Mouse (Mus musculus): ENCODE results near the gene Lep. TPM values are rescaled to one million over a fixed set of nuclear protein-coding genes. Genes with fewer than 3 reads are reported as not detected.
A peak's percentile ranks its signal among the peaks of the same experiment; 100 is the strongest.

The Lep gene
- polyA plus RNA-seq, 1 experiment from 2014 or later: not detected

- Histone ChIP-seq H3K27me3 (replicated peaks; ENCODE audit: control insufficient read depth, insufficient read depth, low read length) (no peaks in the 10 kb centered on the region), H3K4me3 (ENCODE audit: low read depth, low read length) (no peak overlapping the region), H3K36me3 (ENCODE audit: control insufficient read depth, insufficient read depth, low read length) (no peaks in the 10 kb centered on the region), H3K9me3 (replicated peaks; ENCODE audit: control insufficient read depth, low read length) (no peaks in the 10 kb centered on the region), H3K27ac (ENCODE audit: low read depth, low read length) (no peak overlapping the region), H3K4me1 (ENCODE audit: control insufficient read depth, insufficient read depth, low read length) (no peaks in the 10 kb centered on the region), H3K4me2 (ENCODE audit: low read length) (no peak overlapping the region), H3K9ac (ENCODE audit: low read length) (no peak overlapping the region)
- no peak for DNase-seq (ENCODE audit: low spot score)
- ATAC-seq: no peak
- WGBS: 77% methylated on average over 4 of the region's 4 CpGs
Observed at GRCm38 (mm10) chr6:29072258-29072657, 12.2 kb downstream of the Lep start.

GRCm38 (mm10) chr6:29073462-29074132 lies 13.6 kb downstream of the Lep start:
- no peaks in the 10 kb centered on the region for H3K36me3 ChIP-seq (ENCODE audit: control insufficient read depth, insufficient read depth, low read length)
- no peaks in the 10 kb centered on the region for H3K9me3 ChIP-seq (replicated peaks; ENCODE audit: control insufficient read depth, low read length)
- no peaks in the 10 kb centered on the region for H3K27me3 ChIP-seq (replicated peaks; ENCODE audit: control insufficient read depth, insufficient read depth, low read length)
- H3K4me3 ChIP-seq (ENCODE audit: low read depth, low read length): no peak overlapping the region
- 66% methylated on average over 11 of the region's 11 CpGs for WGBS
- no peaks in the 10 kb centered on the region for H3K4me1 ChIP-seq (ENCODE audit: control insufficient read depth, insufficient read depth, low read length)
- no peak overlapping the region for H3K9ac ChIP-seq (ENCODE audit: low read length)
- no peak overlapping the region for H3K27ac ChIP-seq (ENCODE audit: low read depth, low read length)
- DNase-seq (ENCODE audit: low spot score): no peak
- no peak overlapping the region for H3K4me2 ChIP-seq (ENCODE audit: low read length)
- no peak for ATAC-seq

GRCm38 (mm10) chr6:29074133-29074469 lies 14.1 kb downstream of the Lep start:
- Histone ChIP-seq H3K9ac (ENCODE audit: low read length) (no peak overlapping the region), H3K27me3 (replicated peaks; ENCODE audit: control insufficient read depth, insufficient read depth, low read length) (no peaks in the 10 kb centered on the region), H3K36me3 (ENCODE audit: control insufficient read depth, insufficient read depth, low read length) (no peaks in the 10 kb centered on the region), H3K9me3 (replicated peaks; ENCODE audit: control insufficient read depth, low read length) (no peaks in the 10 kb centered on the region), H3K4me1 (ENCODE audit: control insufficient read depth, insufficient read depth, low read length) (no peaks in the 10 kb centered on the region), H3K27ac (ENCODE audit: low read depth, low read length) (no peak overlapping the region), H3K4me2 (ENCODE audit: low read length) (no peak overlapping the region), H3K4me3 (ENCODE audit: low read depth, low read length) (no peak overlapping the region)
- ATAC-seq (no peak), DNase-seq (ENCODE audit: low spot score) (no peak)

- Histone ChIP-seq H3K36me3 (ENCODE audit: control insufficient read depth, insufficient read depth, low read length) (no peaks in the 10 kb centered on the region), H3K9ac (ENCODE audit: low read length) (no peak overlapping the region), H3K4me3 (ENCODE audit: low read depth, low read length) (no peak overlapping the region), H3K4me1 (ENCODE audit: control insufficient read depth, insufficient read depth, low read length) (no peaks in the 10 kb centered on the region; the same call in 1 of the 2 replicates), H3K27me3 (replicated peaks; ENCODE audit: control insufficient read depth, insufficient read depth, low read length) (no peaks in the 10 kb centered on the region), H3K27ac (ENCODE audit: low read depth, low read length) (peak overlapping the region; percentile 35; the same call in 1 of the 2 replicates), H3K9me3 (replicated peaks; ENCODE audit: control insufficient read depth, low read length) (no peaks in the 10 kb centered on the region), H3K4me2 (ENCODE audit: low read length) (no peak overlapping the region)
- peak; percentile 81 for ATAC-seq
- DNase-seq (ENCODE audit: low spot score): peak; percentile 83
- WGBS: 55% methylated on average over 4 of the region's 4 CpGs
Observed at GRCm38 (mm10) chr6:29079291-29079690, 19.3 kb downstream of the Lep start.

- H3K4me2 ChIP-seq (ENCODE audit: low read length): no peak overlapping the region
- H3K36me3 ChIP-seq (ENCODE audit: control insufficient read depth, insufficient read depth, low read length): no peaks in the 10 kb centered on the region
- H3K27me3 ChIP-seq (replicated peaks; ENCODE audit: control insufficient read depth, insufficient read depth, low read length): no peaks in the 10 kb centered on the region
- DNase-seq (ENCODE audit: low spot score): no peak
- no peaks in the 10 kb centered on the region; the same call in 1 of the 2 replicates for H3K4me1 ChIP-seq (ENCODE audit: control insufficient read depth, insufficient read depth, low read length)
- 78% methylated on average over 10 of the region's 10 CpGs for WGBS
- H3K4me3 ChIP-seq (ENCODE audit: low read depth, low read length): no peak overlapping the region
- no peak for ATAC-seq
- no peak overlapping the region for H3K27ac ChIP-seq (ENCODE audit: low read depth, low read length)
- H3K9ac ChIP-seq (ENCODE audit: low read length): no peak overlapping the region
- H3K9me3 ChIP-seq (replicated peaks; ENCODE audit: control insufficient read depth, low read length): no peaks in the 10 kb centered on the region
Observed at GRCm38 (mm10) chr6:29081826-29082363, 21.9 kb downstream of the Lep start.

GRCm38 (mm10) chr6:29082776-29083354 lies 22.8 kb downstream of the Lep start:
- H3K4me1 ChIP-seq (ENCODE audit: control insufficient read depth, insufficient read depth, low read length): no peaks in the 10 kb centered on the region; the same call in 1 of the 2 replicates
- no peak overlapping the region for H3K4me2 ChIP-seq (ENCODE audit: low read length)
- WGBS: 49% methylated on average over 9 of the region's 9 CpGs
- no peak overlapping the region for H3K27ac ChIP-seq (ENCODE audit: low read depth, low read length)
- H3K4me3 ChIP-seq (ENCODE audit: low read depth, low read length): no peak overlapping the region
- no peak for ATAC-seq
- no peaks in the 10 kb centered on the region for H3K36me3 ChIP-seq (ENCODE audit: control insufficient read depth, insufficient read depth, low read length)
- no peaks in the 10 kb centered on the region for H3K27me3 ChIP-seq (replicated peaks; ENCODE audit: control insufficient read depth, insufficient read depth, low read length)
- H3K9me3 ChIP-seq (replicated peaks; ENCODE audit: control insufficient read depth, low read length): no peaks in the 10 kb centered on the region
- H3K9ac ChIP-seq (ENCODE audit: low read length): no peak overlapping the region
- no peak for DNase-seq (ENCODE audit: low spot score)

GRCm38 (mm10) chr6:29084401-29084800 lies 24.4 kb downstream of the Lep start:
- Histone ChIP-seq H3K9ac (ENCODE audit: low read length) (no peak overlapping the region), H3K4me1 (ENCODE audit: control insufficient read depth, insufficient read depth, low read length) (no peaks in the 10 kb centered on the region; the same call in 1 of the 2 replicates), H3K9me3 (replicated peaks; ENCODE audit: control insufficient read depth, low read length) (no peaks in the 10 kb centered on the region), H3K27ac (ENCODE audit: low read depth, low read length) (no peak overlapping the region), H3K4me2 (ENCODE audit: low read length) (no peak overlapping the region), H3K4me3 (ENCODE audit: low read depth, low read length) (no peak overlapping the region), H3K27me3 (replicated peaks; ENCODE audit: control insufficient read depth, insufficient read depth, low read length) (no peaks in the 10 kb centered on the region), H3K36me3 (ENCODE audit: control insufficient read depth, insufficient read depth, low read length) (no peaks in the 10 kb centered on the region)
- 72% methylated on average over 7 of the region's 7 CpGs for WGBS
- DNase-seq (ENCODE audit: low spot score) (no peak), ATAC-seq (no peak)

GRCm38 (mm10) chr6:29087921-29088709 lies 28.1 kb downstream of the Lep start:
- H3K4me3 ChIP-seq (ENCODE audit: low read depth, low read length): no peak overlapping the region
- no peak overlapping the region for H3K9ac ChIP-seq (ENCODE audit: low read length)
- ATAC-seq (no peak), DNase-seq (ENCODE audit: low spot score) (no peak)
- 0 out of 2 replicates have a peak, but pooled peaks cover 3% of the 10 kb centered on the region for H3K9me3 ChIP-seq (replicated peaks; ENCODE audit: control insufficient read depth, low read length)
- WGBS: 77% methylated on average over 7 of the region's 7 CpGs
- no peak overlapping the region for H3K27ac ChIP-seq (ENCODE audit: low read depth, low read length)
- H3K4me2 ChIP-seq (ENCODE audit: low read length): no peak overlapping the region
- no peaks in the 10 kb centered on the region for H3K27me3 ChIP-seq (replicated peaks; ENCODE audit: control insufficient read depth, insufficient read depth, low read length)
- no peaks in the 10 kb centered on the region for H3K4me1 ChIP-seq (ENCODE audit: control insufficient read depth, insufficient read depth, low read length)
- H3K36me3 ChIP-seq (ENCODE audit: control insufficient read depth, insufficient read depth, low read length): no peaks in the 10 kb centered on the region

All from forebrain, embryonic 14.5 days (tissue).